In genomic region chr7:81806067-81806466, GRCm38 (mm10) we compare ENCODE assay signal across 1 mouse cellular context.
TF ChIP-seq lines count a peak whose summit lies in the region.

No protein-coding gene starts in this region.

TF ChIP-seq in ES-E14, 5 proteins besides CTCF, POLR2A, EP300 and RAD21 (continued from another document):
- TF ChIP-seq CHD2 (IDR thresholded peaks at IDR 0.05; ENCODE audit: low read depth, low read length) (no peak), ZC3H11A (IDR thresholded peaks at IDR 0.05; ENCODE audit: borderline replicate concordance, low read depth, low read length) (no peak)
